Comparison of ENCODE assay signal across 11 mouse cellular contexts in genomic region chr6:94695121-94695930, GRCm38 (mm10). TPM values are rescaled to one million over a fixed set of nuclear protein-coding genes. Genes with fewer than 3 reads are reported as not detected.
A peak's percentile ranks its signal among the peaks of the same experiment; 100 is the strongest.
DNase-seq lines count a peak whose midpoint lies in the region; ATAC-seq lines count a peak whose summit lies in the region.
"Had no signal": no experiment of that assay in that cellular context is flagged by ENCODE, and none has a peak within 500 bp of the region (broad histone marks: within the 10 kb centered on the region; RNA-seq: fewer than 3 reads in every experiment).

No protein-coding gene starts in this region.

- no peak for ATAC-seq in heart, embryonic 16.5 days (replicated peaks; ENCODE audit: extremely low read depth, insufficient read depth, low FRiP score)
- no peak for ATAC-seq in midbrain, embryonic 13.5 days

- no peak overlapping the region for H3K4me3 ChIP-seq in heart, embryonic 16.5 days (ENCODE audit: low read length)
- H3K4me3 ChIP-seq in midbrain, embryonic 13.5 days (replicated peaks) = no peak overlapping the region
- H3K4me3 ChIP-seq: midbrain, embryonic 12.5 days had no signal

- H3K27me3 ChIP-seq in heart, embryonic 16.5 days (ENCODE audit: control insufficient read depth, insufficient read depth, low read length) = no peaks in the 10 kb centered on the region
- no peaks in the 10 kb centered on the region for H3K27me3 ChIP-seq in midbrain, embryonic 13.5 days

- H3K27ac ChIP-seq in heart, embryonic 16.5 days (ENCODE audit: low read length) = peak overlapping the region; percentile 17
- H3K27ac ChIP-seq in midbrain, embryonic 13.5 days = no peak overlapping the region
- H3K27ac ChIP-seq: kidney, postnatal 0 days; midbrain, embryonic 12.5 days had no signal

- no peaks in the 10 kb centered on the region for H3K36me3 ChIP-seq in heart, embryonic 16.5 days (ENCODE audit: control insufficient read depth, insufficient read depth)
- H3K36me3 ChIP-seq in midbrain, embryonic 13.5 days = no peaks in the 10 kb centered on the region
- H3K36me3 ChIP-seq: midbrain, embryonic 12.5 days had no signal

- H3K9ac ChIP-seq in heart, embryonic 16.5 days (ENCODE audit: low read length) = no peak overlapping the region
- H3K9ac ChIP-seq in midbrain, embryonic 13.5 days (replicated peaks) = no peak overlapping the region
- H3K9ac ChIP-seq: midbrain, embryonic 12.5 days had no signal

- 53% methylated on average over 9 of the region's 9 CpGs for WGBS in heart, embryonic 16.5 days
- WGBS in midbrain, embryonic 13.5 days = 46% methylated on average over 9 of the region's 9 CpGs

- peaks cover 56% of the 10 kb centered on the region for H3K4me1 ChIP-seq in heart, embryonic 16.5 days (ENCODE audit: control insufficient read depth, insufficient read depth, low read length)
- peaks cover 76% of the 10 kb centered on the region for H3K4me1 ChIP-seq in midbrain, embryonic 13.5 days (replicated peaks)

- DNase-seq in gastrocnemius, adult 8-10 months (ENCODE audit: low spot score in 2 of 2) = peak; percentile 24 to 47
- no peak for DNase-seq in gastrocnemius, postnatal 10 days
- DNase-seq in adipocyte (ENCODE audit: low spot score) = peak; percentile 81
- no peak for DNase-seq in urinary bladder, postnatal 14 days (ENCODE audit: low spot score)
- DNase-seq in right cerebral cortex, postnatal 36 days (ENCODE audit: low spot score in 2 of 2) = no peak
- no peak for DNase-seq in lung, postnatal 4 days
- DNase-seq: cerebellum, postnatal 36 days had no signal

- H3K4me2 ChIP-seq in heart, embryonic 16.5 days (ENCODE audit: low read depth, low read length) = peak overlapping the region; percentile 13; the same call in 1 of the 2 replicates
- peak overlapping the region; percentile 77; the same call in 1 of the 2 replicates for H3K4me2 ChIP-seq in midbrain, embryonic 13.5 days (replicated peaks)

- no peaks in the 10 kb centered on the region for H3K9me3 ChIP-seq in heart, embryonic 16.5 days (replicated peaks; ENCODE audit: control insufficient read depth, low read length)
- no peaks in the 10 kb centered on the region for H3K9me3 ChIP-seq in midbrain, embryonic 13.5 days
- H3K9me3 ChIP-seq: midbrain, embryonic 12.5 days had no signal

RNA-seq across cellular contexts. Expression of gene Lrig1, which starts 4.6 kb away (rescaled TPM):
- total RNA-seq in gastrocnemius, adult 8-10 months (2022) = 10 to 100 TPM; 43.8 to 49.3 (median 48.3) TPM
- 10 to 100 TPM; 52.1 to 54.0 TPM for total RNA-seq in gastrocnemius, postnatal 10 days (2021)
- 7.7 and 8.9 TPM in 2 replicates for polyA plus RNA-seq in heart, embryonic 16.5 days (2015; fragmentation: Nextera tagmentation; extraction: Ambion mirVana)
- polyA plus RNA-seq in midbrain, embryonic 13.5 days (2015; fragmentation: Nextera tagmentation; extraction: Ambion mirVana) = 10.5 and 11.4 TPM in 2 replicates

Comparison
In these comparisons a context has a peak if more than half of its experiments do, and no peak if none do; other contexts are left out.
1. DNase-seq: peak in gastrocnemius, adult 8-10 months (2 of 2) and adipocyte (single experiment); none in gastrocnemius, postnatal 10 days (single experiment), urinary bladder, postnatal 14 days (single experiment), right cerebral cortex, postnatal 36 days (0 of 2) and lung, postnatal 4 days (0 of 2).